Mouse (Mus musculus) cerebellum, adult 11-12 months (tissue): ENCODE data around the gene B3gnt2.

Source experiments
- DNase-seq: peaks from one replicate; pipeline ENCODE4 v3.0.0; 2022

Gene B3gnt2

DNA sequence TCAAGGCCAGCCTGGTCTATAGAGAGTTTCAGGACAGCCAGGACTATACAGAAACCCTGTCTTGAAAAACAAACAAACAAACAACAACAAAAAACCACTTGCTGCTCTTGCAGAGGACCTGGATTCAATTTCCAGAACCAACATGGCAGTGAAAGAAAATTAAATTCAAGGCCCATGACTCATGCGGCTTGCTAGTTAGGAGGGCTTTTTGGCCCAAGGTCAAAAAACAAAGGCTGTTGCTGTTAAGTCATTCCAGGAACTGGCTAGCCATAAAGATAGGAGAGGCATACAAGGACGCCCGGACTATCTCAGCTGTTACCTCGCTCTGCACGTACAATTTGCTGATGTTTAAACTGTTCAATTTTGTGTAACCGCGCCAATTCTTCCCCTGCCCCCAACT lies 142.7 kb downstream of the B3gnt2 start:
- DNase-seq, result no peak

DNA sequence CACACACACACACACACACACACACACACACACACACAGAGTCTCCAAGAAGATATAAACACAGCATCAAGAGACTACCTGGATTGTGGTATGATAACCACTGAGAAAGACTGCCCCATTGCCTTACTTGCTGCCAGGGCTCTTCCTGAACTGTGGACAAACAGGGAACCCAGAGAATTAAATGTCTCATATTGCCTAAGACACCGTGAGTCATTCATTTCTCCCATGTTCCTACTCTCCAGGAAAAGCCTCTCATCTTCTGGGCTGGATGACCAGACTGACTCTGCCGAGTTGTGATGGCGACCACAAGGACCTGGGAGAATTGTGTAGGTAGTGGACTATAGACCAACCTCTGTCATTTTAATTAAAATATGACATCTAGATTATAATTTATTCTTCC lies 149.4 kb downstream of the B3gnt2 start:
- DNase-seq, result no peak

DNA sequence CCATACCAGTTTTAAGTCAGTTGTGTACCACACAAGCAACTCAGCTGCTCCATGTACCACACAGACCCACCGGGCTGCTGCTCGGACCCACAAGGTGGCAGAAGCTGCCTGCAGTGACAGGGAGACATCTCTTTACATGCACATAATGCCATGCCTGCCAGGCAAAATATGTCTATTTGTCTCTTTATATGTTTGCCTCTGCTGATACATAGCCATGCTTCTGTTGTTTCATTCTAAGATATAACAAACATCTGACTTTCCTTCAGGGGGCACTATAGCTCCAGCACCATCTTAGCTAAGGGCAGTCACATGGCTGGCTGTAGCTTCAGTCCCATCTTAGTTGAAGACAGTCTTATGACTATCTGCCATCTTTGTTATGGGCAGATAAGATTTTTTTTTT lies 150.2 kb downstream of the B3gnt2 start:
- DNase-seq, result no peak
